Mouse (Mus musculus) limb, embryonic 14.5 days (tissue): Measurements from ENCODE around the gene Zfp677. TPM values are rescaled to one million over a fixed set of nuclear protein-coding genes. Genes with fewer than 3 reads are reported as not detected.
A peak's percentile ranks its signal among the peaks of the same experiment; 100 is the strongest.
"Not testable (repeated sequence)": the region's sequence is repeated elsewhere in the genome, so short reads cannot be mapped to it uniquely, and the experiment has no call there.

ENCODE experiments used
- ATAC-seq: fragments of 200-750 bp; cut with Nextera tagmentation; 2 replicates; pipeline ENCODE4 v1.8.0; 2017; ENCODE audit warnings: low read depth, moderate number of reproducible peaks, moderate TSS enrichment; ENCODE audit not compliant: low FRiP score
- DNase-seq: peaks from one replicate; pipeline ENCODE4 v3.0.0-alpha.2; 2015; ENCODE audit warnings: low spot score
- H3K27ac ChIP-seq: fragments of 300-500 bp; sonication (generic); replicated peaks from 2 replicates; pipeline ENCODE4 v1.5.1; 2014; ENCODE audit warnings: low read depth, mild to moderate bottlenecking, low read length, moderate library complexity, mixed read lengths
- H3K27me3 ChIP-seq: fragments of 300-500 bp; sonication (generic); 2 replicates; pipeline ENCODE4 v1.6.1; 2014; ENCODE audit warnings: low read length, mixed read lengths; ENCODE audit not compliant: control insufficient read depth, insufficient read depth
- H3K36me3 ChIP-seq: fragments of 300-500 bp; sonication (generic); 2 replicates; pipeline ENCODE4 v1.6.1; 2014; ENCODE audit warnings: mild to moderate bottlenecking, low read length, moderate library complexity, mixed read lengths; ENCODE audit not compliant: control insufficient read depth, insufficient read depth
- H3K4me1 ChIP-seq: fragments of 300-500 bp; sonication (generic); 2 replicates; pipeline ENCODE4 v1.6.1; 2014; ENCODE audit warnings: antibody characterized with exemption, low read length, mixed read lengths; ENCODE audit not compliant: control insufficient read depth, insufficient read depth
- H3K4me2 ChIP-seq: fragments of 300-500 bp; sonication (generic); replicated peaks from 2 replicates; pipeline ENCODE4 v1.6.1; 2014; ENCODE audit warnings: low read depth, mild to moderate bottlenecking, low read length, moderate library complexity; ENCODE audit not compliant: severe bottlenecking
- H3K4me3 ChIP-seq: fragments of 300-500 bp; sonication (generic); replicated peaks from 2 replicates; pipeline ENCODE4 v1.5.1; 2014; ENCODE audit warnings: low read length
- H3K9ac ChIP-seq: fragments of 300-500 bp; sonication (generic); 2 replicates; pipeline ENCODE4 v1.6.1; 2014; ENCODE audit warnings: mild to moderate bottlenecking, low read depth, low read length, moderate library complexity; ENCODE audit not compliant: severe bottlenecking
- H3K9me3 ChIP-seq: fragments of 300-500 bp; sonication (generic); 2 replicates; pipeline ENCODE4 v1.6.1; 2016; ENCODE audit warnings: low read length; ENCODE audit not compliant: control insufficient read depth
- POLR2A ChIP-seq: fragments of 200-500 bp; IDR thresholded peaks from 2 replicates; pipeline ENCODE4 v1.8.0; 2012; ENCODE audit warnings: inconsistent platforms, mild to moderate bottlenecking, moderate library complexity, borderline replicate concordance; ENCODE audit not compliant: insufficient read depth, insufficient read length; ENCODE audit errors: extremely low read depth
- WGBS: fragments of 180-500 bp; shearing (Covaris S2); extraction: QIAGEN DNeasy Blood & Tissue Kit; methylation state at CpG from one replicate; pipeline ENCODE4 v1.1.7; 2014; 5-methylcytosine and 5-hydroxymethylcytosine counted together
- polyA plus RNA-seq, 2 experiments: library from polyadenylated mRNA; depleted of rRNA in 1 of 2; stranded (reverse) in 1 of 2; unstranded in 1 of 2; fragments of >200 nt; fragmentation: Nextera tagmentation in 1 of 2; extraction: Ambion mirVana in 1 of 2; gene quantifications; 2 replicates each; pipeline versions ENCODE4 v1.2.1 to v1.2.3; 2012 to 2014

The Zfp677 gene
- polyA plus RNA-seq, 2 experiments = 2.6 to 4.7 TPM

GRCm38 (mm10) chr17:21422664-21423599 is 39.4 kb downstream of the Zfp677 start, which contains the start of gene Zfp54:
Gene Zfp54 (plus strand): TSS chr17:21423227.
- H3K4me2 ChIP-seq = peak within 1 kb of the TSS; percentile 89
- peak within 1 kb of the TSS; percentile 44 for H3K4me3 ChIP-seq
- peak within 1 kb of the TSS; percentile 44 for H3K27ac ChIP-seq
- peaks cover 2% of the 10 kb centered on the region; the same call in 1 of the 2 replicates for H3K4me1 ChIP-seq
- no peaks in the 10 kb centered on the region for H3K36me3 ChIP-seq
- TF ChIP-seq POLR2A = no peak
- DNase-seq = peak; percentile 75
- ATAC-seq = peak; percentile 93
- peak within 1 kb of the TSS; percentile 60 for H3K9ac ChIP-seq
- WGBS = under 1% methylated on average over 22 of the region's 22 CpGs
- H3K27me3 ChIP-seq = no peaks in the 10 kb centered on the region
- H3K9me3 ChIP-seq = no peaks in the 10 kb centered on the region

GRCm38 (mm10) chr17:21438806-21439400 is 55.4 kb downstream of the Zfp677 start:
- H3K4me3 ChIP-seq, H3K27me3 ChIP-seq, H3K9ac ChIP-seq, H3K9me3 ChIP-seq, H3K4me2 ChIP-seq, H3K27ac ChIP-seq, H3K4me1 ChIP-seq, ATAC-seq, H3K36me3 ChIP-seq, DNase-seq: not testable (repeated sequence)
- WGBS = 72% methylated on average over 9 of the region's 9 CpGs

Other genes starting within 250 kb of the Zfp677 start
- gene Vmn1r234, start 157.7 kb upstream of the Zfp677 start, polyA plus RNA-seq (2012; rRNA removed) = not detected in 2 replicates
- gene Vmn1r234, start 157.7 kb upstream of the Zfp677 start, polyA plus RNA-seq (2014; fragmentation: Nextera tagmentation; extraction: Ambion mirVana) = not detected in 2 replicates
- not detected in 2 replicates for gene Vmn1r235, start 127.3 kb upstream of the Zfp677 start, polyA plus RNA-seq (2012; rRNA removed)
- gene Vmn1r235, start 127.3 kb upstream of the Zfp677 start, polyA plus RNA-seq (2014; fragmentation: Nextera tagmentation; extraction: Ambion mirVana) = not detected in 2 replicates
- gene Vmn1r236, start 100.8 kb upstream of the Zfp677 start, polyA plus RNA-seq (2012; rRNA removed) = not detected in 2 replicates
- gene Vmn1r236, start 100.8 kb upstream of the Zfp677 start, polyA plus RNA-seq (2014; fragmentation: Nextera tagmentation; extraction: Ambion mirVana) = not detected in 2 replicates
- gene Vmn1r237, start 71.9 kb upstream of the Zfp677 start, polyA plus RNA-seq (2012; rRNA removed) = not detected in 2 replicates
- not detected in 2 replicates for gene Vmn1r237, start 71.9 kb upstream of the Zfp677 start, polyA plus RNA-seq (2014; fragmentation: Nextera tagmentation; extraction: Ambion mirVana)
- gene Zfp54, start 39.5 kb downstream of the Zfp677 start, polyA plus RNA-seq (2012; rRNA removed) = 1.8 and 2.5 TPM in 2 replicates
- gene Zfp54, start 39.5 kb downstream of the Zfp677 start, polyA plus RNA-seq (2014; fragmentation: Nextera tagmentation; extraction: Ambion mirVana) = 4.5 and 5.2 TPM in 2 replicates
- gene Zfp51, start 66.6 kb downstream of the Zfp677 start, polyA plus RNA-seq (2012; rRNA removed) = 5.4 and 7.1 TPM in 2 replicates
- gene Zfp51, start 66.6 kb downstream of the Zfp677 start, polyA plus RNA-seq (2014; fragmentation: Nextera tagmentation; extraction: Ambion mirVana) = 14.7 and 16.6 TPM in 2 replicates
- gene Zfp53, start 105.2 kb downstream of the Zfp677 start, polyA plus RNA-seq (2012; rRNA removed) = 3.4 and 5.3 TPM in 2 replicates
- gene Zfp53, start 105.2 kb downstream of the Zfp677 start, polyA plus RNA-seq (2014; fragmentation: Nextera tagmentation; extraction: Ambion mirVana) = 9.4 and 10.3 TPM in 2 replicates
- 2.1 and 2.6 TPM in 2 replicates for gene Zfp52, start 151.8 kb downstream of the Zfp677 start, polyA plus RNA-seq (2012; rRNA removed)
- gene Zfp52, start 151.8 kb downstream of the Zfp677 start, polyA plus RNA-seq (2014; fragmentation: Nextera tagmentation; extraction: Ambion mirVana) = 3.3 and 4.2 TPM in 2 replicates
- gene Zfp948, start 183.3 kb downstream of the Zfp677 start, polyA plus RNA-seq (2012; rRNA removed) = 10.2 and 16.6 TPM in 2 replicates
- 23.0 and 23.6 TPM in 2 replicates for gene Zfp948, start 183.3 kb downstream of the Zfp677 start, polyA plus RNA-seq (2014; fragmentation: Nextera tagmentation; extraction: Ambion mirVana)